In the genomic region with DNA sequence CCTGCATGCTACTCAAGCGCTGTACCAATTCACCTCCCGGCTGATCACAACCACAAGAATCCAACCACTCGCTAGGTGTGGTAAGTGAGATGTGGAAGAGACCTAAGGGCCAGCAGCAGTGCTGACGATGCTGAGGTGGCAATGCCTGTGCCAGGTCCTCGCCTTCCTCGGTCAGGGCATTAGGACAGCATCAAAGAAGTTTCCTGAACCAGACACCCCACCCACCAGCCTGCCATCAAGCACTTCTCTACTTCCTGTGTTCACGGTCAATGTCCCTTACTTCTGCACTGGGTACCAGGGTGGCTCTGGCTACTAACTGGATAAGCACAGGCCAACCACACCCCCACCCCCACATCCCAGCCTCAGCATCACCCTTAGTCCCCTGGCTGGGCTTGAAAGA, we compare ENCODE assay signal across 10 mouse cellular contexts.
A peak's percentile ranks its signal among the peaks of the same experiment; 100 is the strongest.
DNase-seq lines count a peak whose midpoint lies in the region.
"Had no signal": no experiment of that assay in that cellular context is flagged by ENCODE, and none has a peak within 500 bp of the region (broad histone marks: within the 10 kb centered on the region; RNA-seq: fewer than 3 reads in every experiment).

No protein-coding gene starts in this region.

- H3K36me3 ChIP-seq in macrophage (ENCODE audit: inconsistent target) = peaks cover 40% of the 10 kb centered on the region

- intact Hi-C loops in heart, postnatal 10 days (cut with DNase I) = no loop called here

- WGBS in macrophage (ENCODE audit: missing documents) = 61% methylated on average over 7 of the region's 7 CpGs

- H3K79me2 ChIP-seq in macrophage (ENCODE audit: inconsistent target) = peaks cover 46% of the 10 kb centered on the region; the same call in 1 of the 2 replicates

- H3K4me3 ChIP-seq in macrophage (ENCODE audit: inconsistent target) = no peak overlapping the region

- DNase-seq in heart, adult 11 months = peak; percentile 91
- no peak for DNase-seq in heart, postnatal 10 days
- peak; percentile 67 for DNase-seq in spleen, postnatal 36 days (ENCODE audit: low spot score in 2 of 2)
- DNase-seq in spleen, postnatal 10 days (ENCODE audit: low spot score in 2 of 2) = no peak
- no peak for DNase-seq in cerebellum, postnatal 4 days (ENCODE audit: low spot score in 2 of 2)
- DNase-seq in frontal cortex, postnatal 36 days (ENCODE audit: low spot score in 2 of 2) = no peak
- DNase-seq in cerebellum, adult 9-10 months = no peak
- DNase-seq: adrenal gland, adult 8-10 months had no signal

- H3K27ac ChIP-seq in macrophage = peak overlapping the region; percentile 24; the same call in 1 of the 2 replicates
- H3K27ac ChIP-seq: liver, embryonic 14.5 days had no signal

Comparison
In these comparisons a context has a peak if more than half of its experiments do, and no peak if none do; other contexts are left out.
1. DNase-seq: peak in heart, adult 11 months (single experiment) and spleen, postnatal 36 days (2 of 2); none in heart, postnatal 10 days (0 of 2), spleen, postnatal 10 days (0 of 2), cerebellum, postnatal 4 days (0 of 2), frontal cortex, postnatal 36 days (0 of 2) and cerebellum, adult 9-10 months (single experiment).